In the genomic region with DNA sequence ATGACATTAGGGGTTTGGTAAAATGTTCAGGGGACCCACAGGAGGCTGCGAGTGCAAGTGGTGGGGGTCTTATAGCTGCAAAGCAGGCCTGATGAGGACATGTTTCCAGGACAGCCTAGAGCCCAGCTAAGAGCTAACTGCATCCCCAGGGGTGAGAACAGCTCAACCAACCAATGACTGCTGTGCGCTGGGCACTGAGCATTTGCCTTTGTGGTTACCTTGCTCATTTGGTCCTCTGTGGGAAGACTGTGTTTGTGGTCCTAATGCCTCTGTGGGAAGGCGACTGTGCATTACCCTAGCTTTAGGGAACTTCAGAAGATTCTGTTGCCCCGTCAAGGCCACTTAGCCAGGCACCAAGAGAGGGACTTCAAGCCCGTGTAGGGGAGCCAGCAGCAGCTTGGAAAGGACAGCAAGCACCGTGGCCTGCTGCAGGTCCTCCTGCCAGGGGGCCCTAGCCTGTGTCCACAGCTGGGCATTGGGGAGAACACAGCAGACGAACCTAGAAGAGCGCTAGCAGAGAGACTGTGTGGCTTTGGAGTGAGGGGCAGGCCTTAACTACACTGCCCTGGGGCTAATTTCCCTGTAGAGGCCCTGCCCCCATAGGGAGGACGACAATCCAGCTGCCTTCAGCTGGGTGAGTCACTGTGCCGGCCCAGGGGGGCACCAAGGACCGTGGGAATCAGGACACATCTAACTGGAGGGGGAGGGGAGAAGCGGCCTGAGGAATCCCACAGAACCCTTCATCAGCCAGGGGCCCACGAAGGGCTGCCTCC, we compare ENCODE assay signal across 8 mouse cellular contexts. TPM values are rescaled to one million over a fixed set of nuclear protein-coding genes. Genes with fewer than 3 reads are reported as not detected.
DNase-seq lines count a peak whose midpoint lies in the region; ATAC-seq and TF ChIP-seq lines count a peak whose summit lies in the region.

No protein-coding gene starts in this region.

- H3K27ac ChIP-seq in forebrain, embryonic 15.5 days (replicated peaks), result no peak overlapping the region
- H3K27ac ChIP-seq in limb, embryonic 15.5 days, result 0 out of 2 replicates have a peak overlapping the region, but pooled peaks have one; percentile 8
- no peak overlapping the region for H3K27ac ChIP-seq in olfactory bulb, adult 2 months (ENCODE audit: insufficient read depth, low read depth, low read length)

- peaks cover 55% of the 10 kb centered on the region for H3K79me2 ChIP-seq in C2C12 (ENCODE audit: control insufficient read depth, insufficient read depth)

- no peak for TF ChIP-seq POLR2A in olfactory bulb, adult 2 months (IDR thresholded peaks at IDR 0.05; ENCODE audit: insufficient read depth, low read depth, low read length)

- peak overlapping the region; percentile 67 for H3K4me2 ChIP-seq in forebrain, embryonic 15.5 days (replicated peaks)
- peak overlapping the region; percentile 94 for H3K4me2 ChIP-seq in limb, embryonic 15.5 days

- no peaks in the 10 kb centered on the region for H3K9me3 ChIP-seq in forebrain, embryonic 15.5 days
- H3K9me3 ChIP-seq in limb, embryonic 15.5 days, result no peaks in the 10 kb centered on the region

- H3K27me3 ChIP-seq in C2C12 (ENCODE audit: control insufficient read depth, insufficient read depth, insufficient read length), result no peaks in the 10 kb centered on the region
- peaks cover 23% of the 10 kb centered on the region for H3K27me3 ChIP-seq in forebrain, embryonic 15.5 days
- H3K27me3 ChIP-seq in limb, embryonic 15.5 days, result peaks cover 42% of the 10 kb centered on the region

- peak overlapping the region; percentile 5; the same call in 1 of the 2 replicates for H3K9ac ChIP-seq in forebrain, embryonic 15.5 days (replicated peaks)
- H3K9ac ChIP-seq in limb, embryonic 15.5 days, result 0 out of 2 replicates have a peak overlapping the region, but pooled peaks have one; percentile 14

- DNase-seq in embryo, embryonic 9.5 days (ENCODE audit: extremely low spot score), result peak; percentile 27
- no peak for DNase-seq in embryo, embryonic 10 days (ENCODE audit: low spot score)
- DNase-seq in cerebellum, postnatal 25 days, result no peak
- no peak for DNase-seq in ovary, postnatal 14 days (ENCODE audit: low spot score)

- H3K36me3 ChIP-seq in C2C12 (ENCODE audit: control insufficient read depth, insufficient read depth), result no peaks in the 10 kb centered on the region
- H3K36me3 ChIP-seq in forebrain, embryonic 15.5 days, result no peaks in the 10 kb centered on the region
- no peaks in the 10 kb centered on the region for H3K36me3 ChIP-seq in limb, embryonic 15.5 days

- no peak for ATAC-seq in forebrain, embryonic 15.5 days (replicated peaks)
- ATAC-seq in limb, embryonic 15.5 days (ENCODE audit: insufficient number of reproducible peaks, low FRiP score, low TSS enrichment, low read depth), result no peak

- peak overlapping the region; percentile 51 for H3ac ChIP-seq in C2C12 (ENCODE audit: control insufficient read depth, insufficient read length, low read depth)

- H3K4me1 ChIP-seq in forebrain, embryonic 15.5 days, result peaks cover 34% of the 10 kb centered on the region
- H3K4me1 ChIP-seq in limb, embryonic 15.5 days, result peaks cover 59% of the 10 kb centered on the region
- H3K4me1 ChIP-seq in olfactory bulb, adult 2 months (ENCODE audit: control insufficient read depth, insufficient read depth, low read length), result peaks cover 66% of the 10 kb centered on the region

- 29% methylated on average over 13 of the region's 13 CpGs for WGBS in forebrain, embryonic 15.5 days
- WGBS in limb, embryonic 15.5 days, result 33% methylated on average over 13 of the region's 13 CpGs
- 51% methylated on average over 13 of the region's 13 CpGs for WGBS in olfactory bulb, adult 2 months

- peaks cover 10% of the 10 kb centered on the region for H3K79me3 ChIP-seq in C2C12 (ENCODE audit: low read depth)

- H3K4me3 ChIP-seq in C2C12 (ENCODE audit: insufficient read depth, poor library complexity, severe bottlenecking), result peak overlapping the region; percentile 18
- peak overlapping the region; percentile 60 for H3K4me3 ChIP-seq in forebrain, embryonic 15.5 days
- H3K4me3 ChIP-seq in limb, embryonic 15.5 days, result peak overlapping the region; percentile 62
- 0 out of 2 replicates have a peak overlapping the region, but pooled peaks have one; percentile 5 for H3K4me3 ChIP-seq in olfactory bulb, adult 2 months (ENCODE audit: insufficient read depth, low read depth, low read length)

- no peak for TF ChIP-seq CTCF in C2C12 (IDR thresholded peaks at IDR 0.05; ENCODE audit: control insufficient read depth, insufficient read depth, insufficient read length)
- TF ChIP-seq CTCF in olfactory bulb, adult 2 months (IDR thresholded peaks at IDR 0.05; ENCODE audit: insufficient read depth, low read depth, low read length), result no peak

TF ChIP-seq in C2C12, 6 proteins besides CTCF, POLR2A, EP300 and RAD21:
- no peak for TF ChIP-seq FOSL1 (IDR thresholded peaks at IDR 0.05; ENCODE audit: insufficient read depth, low read length, poor library complexity, severe bottlenecking)
- TF ChIP-seq USF1 (IDR thresholded peaks at IDR 0.05; ENCODE audit: low read depth), result no peak
- TF ChIP-seq CEBPB (IDR thresholded peaks at IDR 0.05; ENCODE audit: low read depth), result no peak
- TF ChIP-seq MYOG (IDR thresholded peaks at IDR 0.05; ENCODE audit: control insufficient read depth, extremely low read depth, insufficient read length), result no peak
- no peak for TF ChIP-seq MAX (IDR thresholded peaks at IDR 0.05)
- peak; percentile 75 for TF ChIP-seq MYOD1 (IDR thresholded peaks at IDR 0.05; ENCODE audit: control insufficient read depth, insufficient read length, low read depth)

RNA-seq across cellular contexts. Expression of a gene that starts 3.5 kb away (rescaled TPM):
- polyA plus RNA-seq in C2C12 (2012; fragmentation: generic; extraction: Trizol), result 14.8 TPM
- polyA plus RNA-seq in forebrain, embryonic 15.5 days (2015; fragmentation: Nextera tagmentation; extraction: Ambion mirVana), result 13.5 and 21.4 TPM in 2 replicates
- 31.7 and 32.2 TPM in 2 replicates for polyA plus RNA-seq in limb, embryonic 15.5 days (2015; fragmentation: Nextera tagmentation; extraction: Ambion mirVana)
- not detected in 2 replicates for polyA plus RNA-seq in olfactory bulb, adult 2 months (2012; ENCODE audit: insufficient read depth, insufficient read length, low replicate concordance, missing spikeins)

RNA-seq across cellular contexts. Expression of a gene that starts 46.6 kb away (rescaled TPM):
- polyA plus RNA-seq in C2C12 (2012; fragmentation: generic; extraction: Trizol), result not detected
- polyA plus RNA-seq in forebrain, embryonic 15.5 days (2015; fragmentation: Nextera tagmentation; extraction: Ambion mirVana), result not detected in 2 replicates
- polyA plus RNA-seq in limb, embryonic 15.5 days (2015; fragmentation: Nextera tagmentation; extraction: Ambion mirVana), result not detected in 2 replicates
- polyA plus RNA-seq in olfactory bulb, adult 2 months (2012; ENCODE audit: insufficient read depth, insufficient read length, low replicate concordance, missing spikeins), result not detected in 2 replicates

RNA-seq across cellular contexts. Expression of a gene that starts 59.7 kb away (rescaled TPM):
- 0.01 TPM for polyA plus RNA-seq in C2C12 (2012; fragmentation: generic; extraction: Trizol)
- 0.09 and 0.19 TPM in 2 replicates for polyA plus RNA-seq in forebrain, embryonic 15.5 days (2015; fragmentation: Nextera tagmentation; extraction: Ambion mirVana)
- polyA plus RNA-seq in limb, embryonic 15.5 days (2015; fragmentation: Nextera tagmentation; extraction: Ambion mirVana), result 0.12 and 0.16 TPM in 2 replicates
- not detected in 2 replicates for polyA plus RNA-seq in olfactory bulb, adult 2 months (2012; ENCODE audit: insufficient read depth, insufficient read length, low replicate concordance, missing spikeins)

Comparison
In these comparisons a context has a peak if more than half of its experiments do, and no peak if none do; other contexts are left out.
1. H3K4me3 ChIP-seq: peak in every context shown above with its lines; median percentile 62 in limb, embryonic 15.5 days; 60 in forebrain, embryonic 15.5 days; 18 in C2C12; 5 in olfactory bulb, adult 2 months.